Mouse (Mus musculus): ENCODE data around the gene Psg27. TPM values are rescaled to one million over a fixed set of nuclear protein-coding genes. Genes with fewer than 3 reads are reported as not detected.
"Not testable (repeated sequence)": the region's sequence is repeated elsewhere in the genome, so short reads cannot be mapped to it uniquely, and the experiment has no call there.

The Psg27 gene
- total and polyA plus RNA-seq, 2 experiments from 2014 or later, result not detected

GRCm38 (mm10) chr7:18524668-18525067 is 42.4 kb downstream of the Psg27 start:
- 96% methylated on average over 8 of the region's 8 CpGs for WGBS
- no peaks in the 10 kb centered on the region for H3K27me3 ChIP-seq (ENCODE audit: insufficient read depth, low read length)
- no peak overlapping the region for H3K4me3 ChIP-seq (ENCODE audit: low read depth, low read length)
- H3K36me3 ChIP-seq (ENCODE audit: insufficient read depth, low read length), result no peaks in the 10 kb centered on the region
- no peak for ATAC-seq (ENCODE audit: low FRiP score)
- H3K9ac ChIP-seq (replicated peaks; ENCODE audit: low read length, poor library complexity, severe bottlenecking), result no peak overlapping the region
- H3K4me1 ChIP-seq (ENCODE audit: insufficient read depth, low read length), result no peaks in the 10 kb centered on the region
- peaks cover 8% of the 10 kb centered on the region for H3K9me3 ChIP-seq (ENCODE audit: low read length)
- no peak overlapping the region for H3K4me2 ChIP-seq (ENCODE audit: low read depth, low read length, poor library complexity, severe bottlenecking)
- H3K27ac ChIP-seq (ENCODE audit: low read depth, low read length), result no peak overlapping the region
- DNase-seq (ENCODE audit: low spot score), result no peak
- TF ChIP-seq CTCF (IDR thresholded peaks at IDR 0.05), result no peak

- H3K4me2 ChIP-seq (ENCODE audit: low read depth, low read length, poor library complexity, severe bottlenecking); H3K27ac ChIP-seq (ENCODE audit: low read depth, low read length); H3K4me1 ChIP-seq (ENCODE audit: insufficient read depth, low read length); H3K9ac ChIP-seq (replicated peaks; ENCODE audit: low read length, poor library complexity, severe bottlenecking); H3K36me3 ChIP-seq (ENCODE audit: insufficient read depth, low read length); H3K4me3 ChIP-seq (ENCODE audit: low read depth, low read length); H3K27me3 ChIP-seq (ENCODE audit: insufficient read depth, low read length); DNase-seq (ENCODE audit: low spot score); H3K9me3 ChIP-seq (ENCODE audit: low read length); ATAC-seq (ENCODE audit: low FRiP score): not testable (repeated sequence)
Measured at GRCm38 (mm10) chr7:18512848-18513247, 54.3 kb downstream of the Psg27 start.

GRCm38 (mm10) chr7:18512417-18512816 is 54.7 kb downstream of the Psg27 start:
- not testable (repeated sequence) for H3K4me3 ChIP-seq (ENCODE audit: low read depth, low read length); H3K4me1 ChIP-seq (ENCODE audit: insufficient read depth, low read length); H3K9me3 ChIP-seq (ENCODE audit: low read length); H3K4me2 ChIP-seq (ENCODE audit: low read depth, low read length, poor library complexity, severe bottlenecking); H3K36me3 ChIP-seq (ENCODE audit: insufficient read depth, low read length); H3K9ac ChIP-seq (replicated peaks; ENCODE audit: low read length, poor library complexity, severe bottlenecking); DNase-seq (ENCODE audit: low spot score); H3K27me3 ChIP-seq (ENCODE audit: insufficient read depth, low read length); ATAC-seq (ENCODE audit: low FRiP score); H3K27ac ChIP-seq (ENCODE audit: low read depth, low read length)
- 70% methylated on average over 2 of the region's 2 CpGs for WGBS

GRCm38 (mm10) chr7:18511479-18511878 is 55.6 kb downstream of the Psg27 start:
- Histone ChIP-seq H3K36me3 (ENCODE audit: insufficient read depth, low read length) (no peaks in the 10 kb centered on the region), H3K27ac (ENCODE audit: low read depth, low read length) (no peak overlapping the region), H3K4me3 (ENCODE audit: low read depth, low read length) (no peak overlapping the region), H3K27me3 (ENCODE audit: insufficient read depth, low read length) (no peaks in the 10 kb centered on the region), H3K4me1 (ENCODE audit: insufficient read depth, low read length) (no peaks in the 10 kb centered on the region), H3K9me3 (ENCODE audit: low read length) (no peaks in the 10 kb centered on the region), H3K4me2 (ENCODE audit: low read depth, low read length, poor library complexity, severe bottlenecking) (no peak overlapping the region), H3K9ac (replicated peaks; ENCODE audit: low read length, poor library complexity, severe bottlenecking) (no peak overlapping the region)
- DNase-seq (ENCODE audit: low spot score) (no peak), ATAC-seq (ENCODE audit: low FRiP score) (no peak)
- peak; percentile 51 for TF ChIP-seq CTCF (IDR thresholded peaks at IDR 0.05)
- whole genome bisulfite sequencing, result 23% methylated on average over 9 of the region's 9 CpGs

Other genes with a start within 250 kb of the Psg27 start
- not detected in 2 replicates for gene Psg18, start 212.3 kb downstream of the Psg27 start, total RNA-seq (2014; rRNA removed)
- not detected in 2 replicates for gene Psg18, start 212.3 kb downstream of the Psg27 start, polyA plus RNA-seq (2015; fragmentation: Nextera tagmentation; extraction: Ambion mirVana)
- not detected in 2 replicates for gene Psg28, start 135.3 kb downstream of the Psg27 start, total RNA-seq (2014; rRNA removed)
- gene Psg28, start 135.3 kb downstream of the Psg27 start, polyA plus RNA-seq (2015; fragmentation: Nextera tagmentation; extraction: Ambion mirVana), result not detected in 2 replicates
- gene Psg26, start 83.1 kb downstream of the Psg27 start, total RNA-seq (2014; rRNA removed), result not detected in 2 replicates
- not detected in 2 replicates for gene Psg26, start 83.1 kb downstream of the Psg27 start, polyA plus RNA-seq (2015; fragmentation: Nextera tagmentation; extraction: Ambion mirVana)
- gene Psg25, start 35.0 kb downstream of the Psg27 start, total RNA-seq (2014; rRNA removed), result not detected in 2 replicates
- gene Psg25, start 35.0 kb downstream of the Psg27 start, polyA plus RNA-seq (2015; fragmentation: Nextera tagmentation; extraction: Ambion mirVana), result not detected in 2 replicates
- gene Psg23, start 49.2 kb upstream of the Psg27 start, total RNA-seq (2014; rRNA removed), result not detected in 2 replicates
- gene Psg23, start 49.2 kb upstream of the Psg27 start, polyA plus RNA-seq (2015; fragmentation: Nextera tagmentation; extraction: Ambion mirVana), result not detected in 2 replicates
- gene Psg21, start 89.4 kb upstream of the Psg27 start, total RNA-seq (2014; rRNA removed), result not detected in 2 replicates
- gene Psg21, start 89.4 kb upstream of the Psg27 start, polyA plus RNA-seq (2015; fragmentation: Nextera tagmentation; extraction: Ambion mirVana), result not detected in 2 replicates
- gene Psg20, start 118.9 kb upstream of the Psg27 start, total RNA-seq (2014; rRNA removed), result not detected in 2 replicates
- gene Psg20, start 118.9 kb upstream of the Psg27 start, polyA plus RNA-seq (2015; fragmentation: Nextera tagmentation; extraction: Ambion mirVana), result not detected in 2 replicates
- not detected in 2 replicates for gene Psg22, start 150.8 kb upstream of the Psg27 start, total RNA-seq (2014; rRNA removed)
- not detected in 2 replicates for gene Psg22, start 150.8 kb upstream of the Psg27 start, polyA plus RNA-seq (2015; fragmentation: Nextera tagmentation; extraction: Ambion mirVana)
- gene Psg19, start 231.2 kb upstream of the Psg27 start, total RNA-seq (2014; rRNA removed), result not detected in 2 replicates
- gene Psg19, start 231.2 kb upstream of the Psg27 start, polyA plus RNA-seq (2015; fragmentation: Nextera tagmentation; extraction: Ambion mirVana), result not detected in 2 replicates